Mouse (Mus musculus): ENCODE measurements around the gene Flt4.

Flt4 gene

DNA sequence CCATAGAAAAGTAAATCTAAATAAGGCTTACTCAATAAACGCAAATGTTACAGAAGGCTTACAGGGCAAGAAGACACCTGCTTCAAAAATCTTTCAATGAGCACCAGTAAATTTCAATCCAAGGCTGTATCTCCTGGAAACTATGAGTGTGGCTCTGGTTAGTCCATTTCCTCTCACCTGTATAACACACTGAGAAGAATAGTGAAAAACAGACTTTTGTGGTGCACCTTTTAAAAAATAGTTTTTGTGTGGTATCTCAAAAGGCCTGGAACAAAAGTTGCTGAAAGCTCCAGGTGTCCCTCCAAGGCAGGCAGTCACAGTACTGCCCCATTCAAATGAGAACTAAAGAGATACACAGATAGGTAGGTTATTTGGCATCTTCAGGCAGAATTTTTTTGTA is 90.0 kb downstream of the Flt4 start:
- DNase-seq (ENCODE audit: low spot score), result no peak

- no peak for DNase-seq (ENCODE audit: low spot score)
Observed at GRCm38 (mm10) chr11:49702014-49702413, 93.0 kb downstream of the Flt4 start.
